Mouse (Mus musculus): ENCODE measurements around the gene Ehd4. TPM values are rescaled to one million over a fixed set of nuclear protein-coding genes. Genes with fewer than 3 reads are reported as not detected.

The Ehd4 gene
- polyA plus RNA-seq (2017; shearing (Covaris generic)): 10.8 TPM

GRCm38 (mm10) chr2:120154361-120154894, at the start of gene Ehd4:
TSS of gene Ehd4 (minus strand) at chr2:120154606.

Other genes starting within 250 kb of the Ehd4 start
- 7.8 TPM for gene Mapkbp1, start 181.9 kb downstream of the Ehd4 start, polyA plus RNA-seq (2017; shearing (Covaris generic))
- 25.1 TPM for gene Jmjd7, start 127.1 kb downstream of the Ehd4 start, polyA plus RNA-seq (2017; shearing (Covaris generic))
- gene Gm28042, start 127.1 kb downstream of the Ehd4 start, polyA plus RNA-seq (2017; shearing (Covaris generic)): 5.5 TPM
- gene Pla2g4b, start 121.2 kb downstream of the Ehd4 start, polyA plus RNA-seq (2017; shearing (Covaris generic)): 2.5 TPM
- gene Pla2g4e, start 90.7 kb upstream of the Ehd4 start, polyA plus RNA-seq (2017; shearing (Covaris generic)): not detected
- gene Pla2g4d, start 134.6 kb upstream of the Ehd4 start, polyA plus RNA-seq (2017; shearing (Covaris generic)): not detected
- 7.7 TPM for gene Pla2g4f, start 159.6 kb upstream of the Ehd4 start, polyA plus RNA-seq (2017; shearing (Covaris generic))
- 42.2 TPM for gene Vps39, start 198.5 kb upstream of the Ehd4 start, polyA plus RNA-seq (2017; shearing (Covaris generic))
- 22.5 TPM for gene Ganc, start 249.3 kb upstream of the Ehd4 start, polyA plus RNA-seq (2017; shearing (Covaris generic))
- 25.4 TPM for gene Tmem87a, start 249.5 kb upstream of the Ehd4 start, polyA plus RNA-seq (2017; shearing (Covaris generic))

Data from CD4-positive, CD25-positive, alpha-beta regulatory T cell (primary cell).